Mouse (Mus musculus): ENCODE measurements around the gene Hist1h2bb.

Hist1h2bb gene

GRCm38 (mm10) chr13:23749563-23750121 is 3.1 kb downstream of the Hist1h2bb start:
- DNase-seq (ENCODE audit: low spot score): no peak

GRCm38 (mm10) chr13:23750839-23751477 is 4.4 kb downstream of the Hist1h2bb start, which contains the start of gene Hist1h2ab:
Hist1h2ab (plus strand) TSS chr13:23751126.
- DNase-seq (ENCODE audit: low spot score): peak; percentile 69

- DNase-seq (ENCODE audit: low spot score): no peak
Observed at GRCm38 (mm10) chr13:23751478-23751956, 5.0 kb downstream of the Hist1h2bb start.

DNA sequence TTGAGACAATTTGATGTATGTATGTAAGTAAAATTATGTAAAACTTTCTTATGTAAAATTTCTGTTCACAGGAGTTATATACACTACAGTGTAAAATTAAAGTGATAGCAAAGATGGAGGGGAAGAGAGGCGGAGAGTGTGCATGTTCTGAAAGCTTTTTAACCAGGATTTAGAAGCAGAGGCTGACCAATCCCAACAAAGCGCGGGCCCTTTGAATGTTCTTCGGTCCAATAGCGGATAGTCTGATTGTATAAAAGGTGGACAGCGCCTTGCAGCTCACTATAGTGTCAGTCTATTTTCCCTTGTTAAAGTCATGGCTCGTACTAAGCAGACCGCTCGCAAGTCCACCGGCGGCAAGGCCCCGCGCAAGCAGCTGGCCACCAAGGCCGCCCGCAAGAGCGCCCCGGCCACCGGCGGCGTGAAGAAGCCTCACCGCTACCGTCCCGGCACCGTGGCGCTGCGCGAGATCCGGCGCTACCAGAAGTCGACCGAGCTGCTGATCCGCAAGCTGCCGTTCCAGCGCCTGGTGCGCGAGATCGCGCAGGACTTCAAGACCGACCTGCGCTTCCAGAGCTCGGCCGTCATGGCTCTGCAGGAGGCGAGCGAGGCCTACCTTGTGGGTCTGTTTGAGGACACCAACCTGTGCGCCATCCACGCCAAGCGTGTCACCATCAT is 5.7 kb downstream of the Hist1h2bb start, which contains the start of gene Hist1h3b:
Gene Hist1h3b (plus strand): TSS at position 201 of the 675 bp plus-strand sequence.
- DNase-seq (ENCODE audit: low spot score): peak; percentile 93

DNA sequence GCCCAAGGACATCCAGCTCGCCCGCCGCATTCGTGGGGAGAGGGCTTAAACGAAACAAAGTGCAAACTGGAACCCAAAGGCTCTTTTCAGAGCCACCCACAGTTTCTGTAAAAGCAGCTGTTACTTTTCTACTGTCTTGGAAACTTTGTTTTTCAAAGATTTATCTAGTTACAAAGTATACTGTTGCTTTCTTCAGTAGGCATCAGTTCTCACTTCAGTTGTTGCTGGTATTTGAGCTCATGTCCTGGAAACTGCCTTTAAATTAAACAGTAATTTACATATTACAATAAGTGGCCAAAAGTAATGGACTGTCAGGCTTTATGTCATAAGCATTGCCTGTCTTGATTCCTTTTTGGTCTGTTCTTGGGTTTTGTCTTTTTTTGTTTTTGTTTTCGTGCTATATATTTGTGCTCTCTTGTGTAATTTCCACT is 6.2 kb downstream of the Hist1h2bb start:
- DNase-seq (ENCODE audit: low spot score): no peak

DNA sequence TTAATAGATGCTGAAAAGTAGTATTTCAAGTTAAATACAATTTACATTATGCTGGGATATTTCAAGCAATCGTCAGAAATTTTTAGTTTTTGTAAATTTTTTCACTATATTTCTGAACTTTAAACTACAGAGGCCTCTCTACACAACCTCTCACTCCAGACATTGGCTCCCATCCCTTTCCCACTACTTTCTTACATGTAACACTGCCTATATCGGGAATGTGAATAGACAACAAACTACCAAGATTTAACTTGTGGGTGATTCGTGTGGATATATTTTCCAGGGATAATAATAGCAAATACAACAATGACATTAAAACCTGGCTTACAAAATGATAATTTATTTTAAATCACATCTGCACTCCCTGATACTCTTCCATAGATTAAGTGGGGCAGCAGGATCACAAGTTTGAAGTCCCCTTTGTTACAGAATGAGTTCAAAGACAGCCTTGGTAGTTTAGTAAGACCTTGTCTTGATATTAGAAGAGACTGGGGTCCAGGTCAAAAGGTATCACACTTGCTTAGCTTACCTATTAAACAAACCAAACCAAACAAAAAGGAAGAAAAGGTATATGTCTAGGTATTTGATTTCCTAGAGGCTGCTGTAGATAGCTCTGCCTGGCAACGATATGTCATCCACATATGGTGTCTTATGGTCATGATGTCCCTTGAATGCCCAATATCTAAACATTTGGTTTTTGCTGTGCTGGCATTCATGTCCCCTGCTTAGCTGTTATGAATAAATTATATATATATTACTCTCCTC is 7.0 kb downstream of the Hist1h2bb start:
- DNase-seq (ENCODE audit: low spot score): no peak

DNA sequence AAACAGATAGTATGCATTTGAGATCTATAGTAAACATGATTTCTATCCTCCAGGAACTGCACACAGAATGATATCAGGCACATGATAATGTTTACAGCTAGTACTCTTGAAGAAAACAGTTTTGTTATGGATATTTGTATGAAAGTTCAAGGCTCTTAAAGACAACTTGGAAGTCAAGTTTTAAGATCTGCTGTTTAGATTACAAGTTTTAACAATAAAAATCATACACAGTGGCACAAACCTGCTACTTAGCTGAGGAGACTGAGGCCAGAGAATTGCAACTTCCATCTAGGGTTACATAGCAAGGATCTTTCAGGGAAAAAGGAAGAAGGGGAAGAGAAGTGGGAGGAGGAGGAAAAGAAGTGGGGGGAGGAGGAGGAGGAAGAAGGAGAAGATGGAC is 8.5 kb downstream of the Hist1h2bb start:
- DNase-seq (ENCODE audit: low spot score): no peak

- DNase-seq (ENCODE audit: low spot score): peak; percentile 93
Observed at GRCm38 (mm10) chr13:23756790-23757189, 10.3 kb downstream of the Hist1h2bb start, which contains the start of gene Hist1h4b. Hist1h4b (plus strand) TSS chr13:23757013.

GRCm38 (mm10) chr13:23757211-23757773 is 10.8 kb downstream of the Hist1h2bb start:
- no peak for DNase-seq (ENCODE audit: low spot score)

DNA sequence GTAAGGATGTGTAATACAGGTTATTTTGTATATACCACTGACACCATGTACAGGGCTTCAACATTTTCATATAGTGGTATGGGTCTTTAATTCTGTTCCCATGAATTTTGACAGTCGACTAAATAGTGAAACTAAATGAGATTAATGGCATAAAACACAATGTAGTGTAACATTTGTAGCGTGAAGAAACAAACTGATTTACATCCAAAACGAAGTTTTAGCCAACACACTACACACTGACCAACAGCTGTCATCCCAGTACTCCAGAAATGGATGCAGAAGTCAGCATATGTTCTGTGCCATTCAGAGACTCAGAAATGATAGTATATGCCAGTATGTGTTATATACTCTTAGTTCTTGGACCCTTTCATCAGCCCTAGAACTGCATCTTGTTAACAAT is 11.4 kb downstream of the Hist1h2bb start:
- no peak for DNase-seq (ENCODE audit: low spot score)

GRCm38 (mm10) chr13:23759251-23759771 is 12.8 kb downstream of the Hist1h2bb start:
- DNase-seq (ENCODE audit: low spot score): no peak

GRCm38 (mm10) chr13:23759916-23760239 is 13.3 kb downstream of the Hist1h2bb start:
- no peak for DNase-seq (ENCODE audit: low spot score)

GRCm38 (mm10) chr13:23760240-23760971 is 13.9 kb downstream of the Hist1h2bb start:
- peak; percentile 48 for DNase-seq (ENCODE audit: low spot score)

GRCm38 (mm10) chr13:23760972-23761864 is 14.7 kb downstream of the Hist1h2bb start, which contains the start of gene Hist1h4a:
Hist1h4a (minus strand) TSS chr13:23761230.
- peak; percentile 93 for DNase-seq (ENCODE audit: low spot score)

GRCm38 (mm10) chr13:23761871-23762821 is 15.6 kb downstream of the Hist1h2bb start, which contains the start of gene Hist1h3a:
Hist1h3a (minus strand) TSS chr13:23762386.
- DNase-seq (ENCODE audit: low spot score): peak; percentile 72

- DNase-seq (ENCODE audit: low spot score): no peak
Observed at GRCm38 (mm10) chr13:23763242-23763585, 16.7 kb downstream of the Hist1h2bb start.

- DNase-seq (ENCODE audit: low spot score): no peak
Observed at GRCm38 (mm10) chr13:23763586-23764323, 17.2 kb downstream of the Hist1h2bb start, which contains the start of gene Hist1h1a. Hist1h1a (plus strand) TSS chr13:23763666.
